Mouse (Mus musculus): ENCODE results near the gene Mcam.
A peak's percentile ranks its signal among the peaks of the same experiment; 100 is the strongest.

The Mcam gene

GRCm38 (mm10) chr9:44134101-44134850, at the start of gene Mcam:
Mcam (plus strand) TSS chr9:44134469.
- DNase-seq (ENCODE audit: low spot score), result peak; percentile 71

- peak; percentile 91 for DNase-seq (ENCODE audit: low spot score)
Measured at GRCm38 (mm10) chr9:44084659-44085229, 49.5 kb upstream of the Mcam start.

DNA sequence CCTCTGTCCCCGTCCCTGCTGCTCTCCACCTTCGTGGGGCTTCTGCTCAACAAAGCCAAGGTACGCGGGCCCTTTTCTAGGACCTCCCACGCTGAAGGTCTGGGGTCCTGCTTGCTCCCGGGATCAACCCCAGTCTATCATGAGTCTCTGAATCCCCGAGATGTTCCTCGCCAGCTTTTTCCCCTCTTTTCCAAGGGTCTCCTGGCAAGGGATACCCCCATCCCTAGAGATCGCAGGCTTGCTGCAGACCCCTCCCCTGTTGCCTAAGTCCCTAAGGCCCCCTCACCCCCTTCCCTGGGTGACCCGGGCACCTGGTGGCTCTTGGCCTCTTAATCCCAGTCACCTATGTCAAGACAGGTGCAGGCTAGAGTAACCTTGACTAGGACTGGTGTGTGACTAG, 49.0 kb upstream of the Mcam start:
- no peak for DNase-seq (ENCODE audit: low spot score)

DNA sequence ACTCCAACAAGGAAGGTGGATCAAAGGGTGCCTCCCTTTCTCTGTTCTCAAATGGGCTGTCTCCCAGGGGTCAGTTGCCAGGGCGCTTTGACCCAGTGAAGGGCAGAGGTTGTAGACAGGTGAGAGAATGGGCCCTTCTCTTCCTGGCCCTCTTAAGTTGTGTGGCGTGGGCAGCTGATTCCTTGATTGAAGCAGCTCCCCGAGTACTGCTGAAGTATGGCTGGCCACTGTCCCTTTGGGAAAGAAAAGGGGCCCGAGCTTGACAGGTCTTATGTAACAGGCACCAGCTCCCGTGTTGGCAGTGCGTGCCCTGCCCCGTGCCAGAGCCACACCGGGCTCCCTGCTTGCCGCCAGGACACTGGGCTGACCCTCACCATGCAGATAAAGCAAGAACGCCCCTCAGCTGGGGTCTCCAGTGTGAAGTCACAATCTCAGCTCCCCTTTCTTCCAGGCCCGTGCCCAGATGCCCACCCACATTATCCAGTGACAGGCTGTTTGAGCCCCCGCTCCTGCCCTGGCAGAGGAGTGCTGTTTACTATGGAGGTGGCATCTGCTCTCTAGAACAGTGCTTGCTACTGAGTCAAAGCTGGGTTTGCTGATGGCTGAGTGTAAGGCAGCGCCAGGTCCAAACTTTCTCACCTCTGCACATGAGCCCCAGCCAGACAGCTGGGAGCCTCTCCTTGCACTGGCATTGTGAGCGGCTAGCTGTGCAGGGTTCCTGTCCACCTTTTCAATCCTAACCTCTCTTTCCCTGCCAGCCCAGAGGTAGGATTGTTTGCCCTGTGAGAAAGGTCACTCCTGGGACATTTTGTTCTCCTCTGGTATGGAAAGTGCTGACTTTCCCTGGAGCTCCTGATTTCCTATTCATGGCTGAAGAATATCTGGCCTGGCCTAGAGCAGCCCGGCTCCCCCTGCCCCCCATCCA, 48.3 kb upstream of the Mcam start:
- DNase-seq (ENCODE audit: low spot score), result no peak

GRCm38 (mm10) chr9:44086960-44087359, 47.3 kb upstream of the Mcam start:
- no peak for DNase-seq (ENCODE audit: low spot score)

DNA sequence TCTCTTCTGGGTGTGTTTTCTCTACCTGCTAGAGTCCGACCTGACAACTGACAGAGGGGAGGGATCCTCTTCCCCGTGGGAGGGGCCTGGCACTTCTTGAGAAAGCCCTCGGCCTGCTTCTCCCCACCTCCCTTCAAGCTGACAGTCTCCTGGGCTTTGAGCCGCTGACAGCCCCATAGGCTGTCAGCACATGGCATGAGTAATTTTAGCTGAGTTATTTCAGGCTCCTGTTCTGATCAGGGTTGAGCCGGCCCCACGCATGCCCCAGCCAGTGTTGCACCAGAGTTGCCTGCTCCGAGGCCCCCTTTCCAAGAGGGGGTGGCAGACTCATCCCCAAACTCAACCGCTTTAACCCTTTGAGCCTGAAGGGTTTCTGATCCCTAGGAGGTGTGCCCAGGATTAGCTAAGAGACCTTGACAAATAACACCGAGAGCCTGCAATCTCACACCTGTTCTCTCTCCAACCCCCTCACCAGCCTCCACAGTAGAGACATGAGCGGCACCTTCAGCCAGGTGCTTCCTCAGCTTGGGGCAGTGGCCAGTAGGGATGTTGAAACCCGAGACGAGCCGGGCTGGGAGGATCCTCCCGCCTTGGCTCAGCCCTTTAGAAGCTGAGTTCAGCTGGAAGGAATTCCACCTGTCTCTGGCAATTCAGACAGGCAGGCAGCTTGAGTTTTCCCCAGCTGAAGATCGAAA, 46.4 kb upstream of the Mcam start:
- peak; percentile 54 for DNase-seq (ENCODE audit: low spot score)

DNA sequence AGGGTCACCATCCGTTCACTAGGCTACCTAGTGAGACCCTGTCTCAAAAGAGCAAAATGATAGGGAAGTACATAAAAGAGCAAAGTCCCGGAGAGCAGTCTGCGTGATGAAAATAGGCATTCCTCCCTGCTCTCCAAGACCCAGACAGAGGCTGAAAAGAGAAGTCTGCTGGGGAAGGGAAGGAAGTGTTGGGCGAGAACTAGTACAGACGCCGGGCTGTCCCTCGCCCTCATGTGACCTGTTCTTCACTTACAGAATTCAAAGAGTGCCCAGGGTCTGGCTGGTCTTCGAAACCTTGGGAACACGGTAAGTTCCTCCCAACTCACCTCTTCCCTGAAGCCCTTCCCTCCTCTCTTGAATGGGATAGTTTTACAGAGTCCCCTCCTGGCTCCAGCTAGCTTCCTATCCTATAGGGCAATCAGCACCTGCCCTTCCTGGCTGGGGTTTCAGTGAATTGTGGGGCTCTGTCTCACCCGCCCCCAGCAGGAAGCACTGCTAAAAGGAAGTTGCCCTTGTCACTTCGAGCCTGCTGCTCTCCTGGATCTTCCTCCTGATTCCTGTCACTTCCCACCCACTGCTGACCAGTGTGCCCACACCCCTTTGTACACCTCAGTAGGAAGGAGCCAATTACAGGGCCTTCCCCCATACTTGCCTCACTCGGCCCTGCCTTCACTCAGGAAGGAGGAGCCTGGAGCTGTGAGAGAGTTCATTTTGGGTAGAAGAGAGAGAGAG, 45.2 kb upstream of the Mcam start:
- no peak for DNase-seq (ENCODE audit: low spot score)

- DNase-seq (ENCODE audit: low spot score), result peak; percentile 82
Measured at GRCm38 (mm10) chr9:44093612-44094503, 40.4 kb upstream of the Mcam start.

GRCm38 (mm10) chr9:44094737-44095136, 39.5 kb upstream of the Mcam start:
- no peak for DNase-seq (ENCODE audit: low spot score)

DNA sequence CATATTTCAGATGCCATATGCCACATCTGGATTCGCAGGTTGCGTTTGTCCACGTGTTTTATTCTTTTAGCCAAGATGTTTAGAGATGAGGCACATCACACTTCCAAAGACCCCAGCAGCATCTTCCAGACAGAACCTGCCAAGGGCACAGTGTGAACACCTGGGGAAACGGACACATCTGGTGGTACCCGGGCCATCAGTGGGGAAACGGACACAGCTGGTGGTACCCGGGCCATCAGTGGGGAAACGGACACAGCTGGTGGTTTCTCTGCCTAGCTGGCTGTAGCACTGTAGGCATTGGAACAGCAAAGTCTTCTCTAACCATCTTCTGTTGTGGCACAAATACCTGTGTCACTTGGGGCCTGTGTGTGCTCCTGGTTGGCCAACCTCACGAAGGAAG, 38.5 kb upstream of the Mcam start:
- DNase-seq (ENCODE audit: low spot score), result no peak

DNA sequence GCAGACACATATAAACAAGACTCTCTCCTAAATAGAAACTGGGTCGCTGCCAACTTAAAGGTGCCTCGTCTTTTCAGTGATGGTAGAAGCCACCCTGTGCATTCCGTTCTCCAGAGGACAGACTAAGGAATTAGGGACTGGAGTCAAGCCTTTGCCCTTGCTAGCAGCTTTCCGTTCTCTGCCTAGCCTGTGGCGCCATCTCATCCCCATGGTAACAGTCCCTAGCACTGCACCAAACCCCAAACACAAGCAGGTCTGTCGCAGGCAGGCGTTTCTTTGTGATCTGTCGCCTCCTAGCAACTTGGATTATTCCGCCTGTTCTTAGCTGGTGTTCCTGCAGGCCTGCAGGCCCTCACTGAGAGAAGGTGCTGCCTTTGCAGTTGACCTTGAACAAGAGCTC, 37.7 kb upstream of the Mcam start:
- DNase-seq (ENCODE audit: low spot score), result peak; percentile 68

DNA sequence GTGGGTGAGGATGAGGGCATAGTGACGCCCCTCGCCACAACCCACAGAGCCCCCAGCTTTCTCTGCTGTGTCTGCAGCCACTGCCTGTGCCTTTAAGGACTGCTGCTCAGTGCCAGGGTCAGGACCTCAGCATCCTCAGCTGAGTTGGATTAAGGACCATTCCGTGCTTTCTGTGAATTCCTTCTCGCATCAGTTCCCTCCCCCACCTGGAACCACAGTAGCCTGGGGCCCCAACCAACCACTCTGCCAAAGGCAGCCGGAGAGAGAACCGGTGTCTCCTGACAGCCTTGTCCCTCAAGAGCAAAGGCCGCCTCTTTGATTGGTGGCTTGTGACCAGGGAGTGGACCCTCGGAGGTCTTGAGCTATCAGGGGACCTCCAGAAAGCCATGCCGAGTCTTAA, 32.8 kb upstream of the Mcam start, which contains the start of gene Mfrp:
Gene Mfrp, plus strand, starts transcription at position 240 of the 400 bp plus-strand sequence.
- peak; percentile 26 for DNase-seq (ENCODE audit: low spot score)

DNA sequence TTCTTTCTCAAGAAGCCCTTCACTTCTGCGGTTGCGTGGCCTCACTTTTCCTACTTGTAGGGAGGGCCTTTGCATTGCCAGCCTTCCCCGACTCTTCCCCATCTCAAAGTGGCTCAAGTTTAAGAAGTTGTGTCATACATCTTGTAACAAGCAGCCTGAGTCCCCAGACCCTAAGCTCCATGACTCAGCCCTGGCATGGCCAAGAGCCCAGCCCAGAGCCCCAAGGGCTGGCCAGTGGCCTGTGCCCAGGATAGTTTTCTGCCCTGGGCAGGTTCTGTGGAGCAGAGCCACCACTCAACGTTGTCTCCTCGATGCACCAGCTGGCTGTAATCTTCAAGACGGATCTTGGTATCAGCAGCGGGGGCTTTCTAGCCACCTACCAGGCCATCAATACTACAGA, 29.4 kb upstream of the Mcam start:
- DNase-seq (ENCODE audit: low spot score), result no peak

- DNase-seq (ENCODE audit: low spot score), result no peak
Measured at GRCm38 (mm10) chr9:44105781-44106180, 28.5 kb upstream of the Mcam start.

DNA sequence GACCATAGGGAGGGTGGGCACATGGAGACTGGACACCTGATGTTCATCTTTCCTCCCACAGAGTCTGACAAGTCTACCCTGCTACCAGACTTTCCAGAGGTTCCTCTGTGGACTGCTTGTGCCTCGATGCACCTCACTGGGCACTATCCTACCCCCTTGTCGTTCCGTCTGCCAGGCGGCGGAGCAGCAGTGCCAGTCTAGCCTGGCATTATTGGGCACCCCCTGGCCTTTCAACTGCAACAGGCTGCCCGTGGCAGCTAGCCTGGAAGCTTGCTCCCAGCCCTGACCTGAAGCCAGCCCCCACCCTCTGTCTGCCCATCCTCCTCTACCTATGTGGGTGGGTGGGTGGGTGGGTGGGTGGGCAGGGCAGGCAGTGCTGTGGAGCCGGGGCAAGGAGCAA, 28.1 kb upstream of the Mcam start:
- no peak for DNase-seq (ENCODE audit: low spot score)

GRCm38 (mm10) chr9:44106596-44106995, 27.7 kb upstream of the Mcam start:
- DNase-seq (ENCODE audit: low spot score), result no peak

DNA sequence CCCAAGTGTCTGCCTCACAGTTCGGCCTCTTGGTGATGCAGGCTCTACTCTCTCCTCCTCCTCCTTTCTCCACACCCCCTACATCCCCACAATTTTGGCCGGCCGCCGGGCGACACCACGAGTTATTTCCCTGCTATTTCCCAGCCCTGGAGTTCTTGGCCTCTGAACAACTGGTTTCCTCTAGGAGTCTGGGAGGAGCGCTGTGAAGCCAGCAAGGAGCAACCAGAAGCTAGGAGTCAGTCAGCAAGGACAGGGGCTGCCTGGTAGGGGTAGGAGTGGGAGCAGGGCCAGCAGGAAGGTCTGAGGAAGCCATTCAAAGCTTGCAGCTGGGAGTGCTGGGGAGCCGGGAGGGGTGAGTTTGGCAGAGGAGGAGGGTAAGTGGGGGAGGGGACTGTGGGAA, 27.2 kb upstream of the Mcam start, which contains the start of gene C1qtnf5:
Gene C1qtnf5, plus strand, starts transcription at position 136 of the 400 bp plus-strand sequence.
- no peak for DNase-seq (ENCODE audit: low spot score)

- DNase-seq (ENCODE audit: low spot score), result peak; percentile 66
Measured at GRCm38 (mm10) chr9:44107557-44108179, 26.6 kb upstream of the Mcam start.

DNA sequence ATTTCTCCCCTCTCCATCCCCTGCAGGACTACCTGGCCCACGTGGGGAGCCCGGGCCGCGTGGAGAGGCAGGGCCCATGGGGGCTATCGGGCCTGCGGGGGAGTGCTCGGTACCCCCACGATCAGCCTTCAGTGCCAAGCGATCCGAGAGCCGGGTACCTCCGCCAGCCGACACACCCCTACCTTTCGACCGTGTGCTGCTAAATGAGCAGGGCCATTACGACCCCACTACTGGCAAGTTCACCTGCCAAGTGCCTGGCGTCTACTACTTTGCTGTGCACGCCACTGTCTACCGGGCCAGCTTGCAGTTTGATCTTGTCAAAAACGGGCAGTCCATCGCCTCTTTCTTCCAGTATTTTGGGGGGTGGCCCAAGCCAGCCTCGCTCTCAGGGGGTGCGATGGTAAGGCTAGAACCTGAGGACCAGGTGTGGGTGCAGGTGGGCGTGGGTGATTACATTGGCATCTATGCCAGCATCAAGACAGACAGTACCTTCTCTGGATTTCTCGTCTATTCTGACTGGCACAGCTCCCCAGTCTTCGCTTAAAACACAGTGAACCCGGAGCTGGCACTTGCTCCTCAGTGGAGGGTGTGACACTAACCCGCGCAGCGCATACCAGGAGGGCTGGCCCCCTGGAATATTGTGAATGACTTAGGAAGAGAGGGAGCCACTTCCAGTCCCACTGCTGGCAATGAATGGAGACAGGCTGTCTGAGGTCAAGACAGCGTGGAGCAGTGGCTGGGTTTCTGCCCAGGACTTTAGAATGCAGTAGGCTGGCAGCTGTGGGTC, 25.8 kb upstream of the Mcam start:
- DNase-seq (ENCODE audit: low spot score), result no peak

All from embryo, embryonic 10.5 days (tissue).